Mouse (Mus musculus) forebrain, embryonic 15.5 days (tissue): ENCODE measurements around the gene Mybl2. TPM values are rescaled to one million over a fixed set of nuclear protein-coding genes. Genes with fewer than 3 reads are reported as not detected.
A peak's percentile ranks its signal among the peaks of the same experiment; 100 is the strongest.

Experiments used
- ATAC-seq: fragments of 200-750 bp; cut with Nextera tagmentation; replicated peaks from 2 replicates; pipeline ENCODE4 v1.8.0; 2017; ENCODE audit warnings: mild to moderate bottlenecking, moderate TSS enrichment, moderate library complexity
- H3K27ac ChIP-seq: fragments of 300-500 bp; sonication (generic); replicated peaks from 2 replicates; pipeline ENCODE4 v1.5.1; 2015; ENCODE audit warnings: mild to moderate bottlenecking, inconsistent platforms
- H3K27me3 ChIP-seq: fragments of 300-500 bp; sonication (generic); 2 replicates; pipeline ENCODE4 v1.6.1; 2015; ENCODE audit warnings: inconsistent platforms
- H3K36me3 ChIP-seq: fragments of 300-500 bp; sonication (generic); 2 replicates; pipeline ENCODE4 v1.6.1; 2015; ENCODE audit warnings: mild to moderate bottlenecking, inconsistent platforms
- H3K4me1 ChIP-seq: fragments of 300-500 bp; sonication (generic); 2 replicates; pipeline ENCODE4 v1.6.1; 2015; ENCODE audit warnings: inconsistent platforms
- H3K4me2 ChIP-seq: fragments of 300-500 bp; sonication (generic); replicated peaks from 2 replicates; pipeline ENCODE4 v1.6.1; 2015; ENCODE audit warnings: mild to moderate bottlenecking, inconsistent platforms
- H3K4me3 ChIP-seq: fragments of 300-500 bp; sonication (generic); 2 replicates; pipeline ENCODE4 v1.5.1; 2015; ENCODE audit warnings: mild to moderate bottlenecking, inconsistent platforms
- H3K9ac ChIP-seq: fragments of 300-500 bp; sonication (generic); replicated peaks from 2 replicates; pipeline ENCODE4 v1.6.1; 2015; ENCODE audit warnings: mild to moderate bottlenecking, inconsistent platforms
- H3K9me3 ChIP-seq: fragments of 300-500 bp; sonication (generic); 2 replicates; pipeline ENCODE4 v1.6.1; 2016; ENCODE audit warnings: inconsistent platforms
- WGBS: fragments of 180-500 bp; shearing (Covaris S2); methylation state at CpG from one replicate; pipeline ENCODE4 v1.1.7; 2015; ENCODE audit warnings: mixed read lengths; 5-methylcytosine and 5-hydroxymethylcytosine counted together
- polyA plus RNA-seq: library from polyadenylated mRNA; unstranded; fragments of >200 nt; fragmentation: Nextera tagmentation; extraction: Ambion mirVana; gene quantifications from 2 replicates; pipeline ENCODE4 v1.2.1, GENCODE M21; 2015

The Mybl2 gene
- polyA plus RNA-seq, 1 experiment from 2014 or later, result 11.8 TPM

DNA sequence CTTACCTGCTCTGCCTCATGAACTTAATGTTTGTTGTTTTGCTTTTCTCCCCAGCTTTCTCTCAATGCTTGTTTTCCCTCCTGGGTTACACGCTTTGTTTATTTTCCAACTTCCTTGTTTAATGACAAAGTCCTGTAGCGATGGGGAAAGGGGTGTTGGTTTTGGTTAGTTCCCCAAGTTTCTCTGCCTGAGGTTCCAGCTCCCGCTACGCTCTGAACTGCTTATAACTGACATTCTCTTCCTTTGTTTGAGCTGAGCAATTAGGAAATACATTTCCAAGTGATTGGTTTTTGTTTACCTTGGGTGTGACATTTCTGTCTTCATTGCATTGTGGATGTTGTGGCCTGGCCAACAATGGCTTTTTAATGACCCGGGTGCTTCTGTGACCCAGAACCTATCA is 46.1 kb downstream of the Mybl2 start:
- 42% methylated on average over 5 of the region's 5 CpGs for WGBS
- H3K27me3 ChIP-seq, result peaks cover 9% of the 10 kb centered on the region; the same call in 1 of the 2 replicates
- no peak overlapping the region for H3K4me2 ChIP-seq
- H3K27ac ChIP-seq, result no peak overlapping the region
- no peak overlapping the region for H3K9ac ChIP-seq
- peaks cover 11% of the 10 kb centered on the region for H3K4me1 ChIP-seq
- ATAC-seq, result no peak
- no peaks in the 10 kb centered on the region for H3K9me3 ChIP-seq
- no peak overlapping the region for H3K4me3 ChIP-seq
- H3K36me3 ChIP-seq, result no peaks in the 10 kb centered on the region

DNA sequence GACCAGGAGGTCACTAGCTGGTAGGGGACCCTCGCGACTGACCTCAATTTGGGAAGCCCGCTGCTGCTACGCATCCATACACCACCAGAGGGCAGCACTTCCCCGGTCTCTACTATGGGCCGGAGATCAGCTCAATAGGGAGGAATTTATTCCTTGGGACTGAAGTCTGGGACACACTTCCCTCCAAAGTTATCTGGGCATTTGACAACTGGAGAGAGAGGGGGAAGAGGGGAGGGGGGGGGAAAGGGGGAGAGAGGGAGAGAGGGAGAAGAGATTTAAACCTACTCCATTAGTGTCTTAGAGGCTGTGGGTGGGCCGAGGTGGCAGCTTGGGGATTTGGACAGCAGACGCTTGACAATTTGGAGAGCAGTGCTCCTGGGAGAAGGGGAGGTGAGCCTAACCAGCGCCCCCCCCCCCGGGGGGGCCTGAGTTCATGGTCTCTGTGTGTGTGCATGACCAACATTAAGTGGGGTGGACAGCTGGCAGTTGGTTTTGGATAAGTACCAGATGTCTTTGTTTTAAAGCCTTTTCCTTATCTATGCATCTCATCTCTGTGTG is 47.2 kb downstream of the Mybl2 start:
- H3K36me3 ChIP-seq, result no peaks in the 10 kb centered on the region
- H3K4me2 ChIP-seq, result no peak overlapping the region
- H3K27ac ChIP-seq, result no peak overlapping the region
- H3K9ac ChIP-seq, result no peak overlapping the region
- H3K4me1 ChIP-seq, result peaks cover 11% of the 10 kb centered on the region
- H3K4me3 ChIP-seq, result no peak overlapping the region
- WGBS, result 5% methylated on average over 10 of the region's 10 CpGs
- H3K27me3 ChIP-seq, result peaks cover 9% of the 10 kb centered on the region; the same call in 1 of the 2 replicates
- ATAC-seq, result 0 out of 2 replicates have a peak, but pooled peaks have one; percentile 27
- no peaks in the 10 kb centered on the region for H3K9me3 ChIP-seq

DNA sequence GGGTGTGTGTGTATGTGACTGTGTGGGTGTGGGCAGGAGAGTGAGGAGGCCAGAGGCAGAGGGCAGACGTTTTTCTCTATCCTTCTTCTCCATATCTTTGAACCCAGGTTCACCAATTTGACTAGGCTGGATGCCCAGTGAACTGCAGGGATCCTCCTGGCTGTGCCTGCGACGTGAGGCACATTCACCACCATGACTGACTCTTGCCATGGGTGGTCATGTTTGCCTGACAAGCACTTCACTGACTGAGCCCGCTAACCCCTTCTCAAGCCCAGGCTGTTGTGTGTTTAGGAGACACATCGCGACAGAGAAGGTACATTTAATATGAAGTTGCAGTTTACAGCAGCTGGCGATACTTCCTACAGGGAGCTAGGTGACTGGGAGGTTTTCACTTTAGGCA is 47.7 kb downstream of the Mybl2 start:
- Histone ChIP-seq H3K9ac (no peak overlapping the region), H3K4me1 (peaks cover 11% of the 10 kb centered on the region), H3K4me2 (no peak overlapping the region), H3K4me3 (no peak overlapping the region), H3K27ac (no peak overlapping the region), H3K9me3 (no peaks in the 10 kb centered on the region), H3K27me3 (peaks cover 9% of the 10 kb centered on the region; the same call in 1 of the 2 replicates), H3K36me3 (no peaks in the 10 kb centered on the region)
- 59% methylated on average over 7 of the region's 7 CpGs for WGBS
- ATAC-seq, result no peak

DNA sequence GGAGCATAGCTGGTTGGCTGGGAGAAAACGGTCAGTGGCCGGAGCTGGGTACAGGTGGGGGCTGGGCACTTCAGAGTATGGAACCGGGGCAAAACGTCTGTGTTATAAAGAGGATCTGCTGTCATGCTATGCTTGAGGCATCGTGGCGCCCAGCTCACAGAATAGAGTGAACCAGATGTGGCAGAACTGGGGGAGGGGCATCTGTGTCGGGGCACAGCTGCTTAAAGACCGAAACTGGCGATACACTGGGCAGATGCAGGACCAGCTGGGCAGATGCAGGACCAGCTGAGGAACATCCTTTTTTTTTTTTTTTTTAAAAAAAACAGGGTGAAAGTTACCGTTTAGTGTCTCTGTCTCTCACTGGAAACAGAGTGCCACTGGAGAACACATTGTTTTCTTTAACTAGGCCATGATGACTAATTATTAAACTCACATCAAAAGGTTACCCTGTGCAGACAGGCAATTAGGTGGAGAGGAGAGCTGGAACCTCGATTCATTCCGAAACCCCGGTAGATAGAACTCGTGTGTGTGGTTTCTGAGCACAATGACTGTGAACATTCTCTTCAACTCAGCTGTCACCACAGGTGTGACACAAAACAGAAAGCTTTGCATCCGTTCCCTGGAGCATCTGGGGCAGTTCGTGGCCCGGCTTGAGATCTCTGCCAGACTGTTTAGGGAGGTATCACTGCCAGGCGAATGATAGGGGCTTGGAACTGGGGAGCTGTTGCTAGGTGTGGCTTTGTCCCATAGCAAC is 48.6 kb downstream of the Mybl2 start:
- Histone ChIP-seq H3K4me1 (peaks cover 12% of the 10 kb centered on the region), H3K36me3 (no peaks in the 10 kb centered on the region), H3K9ac (no peak overlapping the region), H3K4me3 (no peak overlapping the region), H3K27me3 (peaks cover 9% of the 10 kb centered on the region; the same call in 1 of the 2 replicates), H3K4me2 (no peak overlapping the region), H3K27ac (no peak overlapping the region), H3K9me3 (no peaks in the 10 kb centered on the region)
- 51% methylated on average over 18 of the region's 18 CpGs for WGBS
- no peak for ATAC-seq

DNA sequence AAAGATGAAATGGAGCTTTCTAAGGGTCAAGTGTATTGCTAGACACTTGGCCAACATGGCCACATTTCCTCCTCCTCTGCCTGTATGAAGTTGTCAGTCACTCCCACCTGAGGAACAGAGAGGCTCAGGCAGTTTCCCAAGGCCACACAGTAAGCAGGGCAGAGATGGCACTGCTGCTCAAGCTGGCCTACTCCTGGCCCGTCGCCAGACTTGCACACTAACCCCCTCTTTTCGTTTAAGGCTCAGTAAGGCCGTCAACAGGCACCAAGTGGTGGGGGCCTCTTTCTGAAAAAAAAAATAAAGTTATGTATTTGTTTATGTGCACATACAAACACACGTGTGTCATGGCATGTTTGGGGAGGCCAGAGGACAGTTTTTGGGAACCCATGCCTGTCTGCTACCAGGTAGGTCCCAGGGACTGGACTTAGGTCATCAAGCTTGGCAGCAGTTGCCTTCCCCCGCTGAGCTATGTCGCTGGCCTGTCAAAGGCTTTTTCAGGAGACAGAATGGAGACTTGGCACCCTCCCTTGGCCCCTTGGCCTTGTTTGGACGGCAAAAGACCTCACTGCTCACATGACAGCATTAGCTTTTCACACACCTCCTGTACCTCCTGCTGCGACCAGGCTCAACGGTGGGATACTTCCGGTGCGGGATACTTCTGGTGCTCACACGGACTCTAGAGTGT is 49.7 kb downstream of the Mybl2 start:
- Histone ChIP-seq H3K4me3 (no peak overlapping the region), H3K27me3 (peaks cover 9% of the 10 kb centered on the region; the same call in 1 of the 2 replicates), H3K4me1 (peaks cover 19% of the 10 kb centered on the region), H3K9ac (no peak overlapping the region), H3K27ac (no peak overlapping the region), H3K9me3 (no peaks in the 10 kb centered on the region), H3K36me3 (no peaks in the 10 kb centered on the region), H3K4me2 (no peak overlapping the region)
- ATAC-seq, result no peak
- WGBS, result 61% methylated on average over 13 of the region's 13 CpGs

DNA sequence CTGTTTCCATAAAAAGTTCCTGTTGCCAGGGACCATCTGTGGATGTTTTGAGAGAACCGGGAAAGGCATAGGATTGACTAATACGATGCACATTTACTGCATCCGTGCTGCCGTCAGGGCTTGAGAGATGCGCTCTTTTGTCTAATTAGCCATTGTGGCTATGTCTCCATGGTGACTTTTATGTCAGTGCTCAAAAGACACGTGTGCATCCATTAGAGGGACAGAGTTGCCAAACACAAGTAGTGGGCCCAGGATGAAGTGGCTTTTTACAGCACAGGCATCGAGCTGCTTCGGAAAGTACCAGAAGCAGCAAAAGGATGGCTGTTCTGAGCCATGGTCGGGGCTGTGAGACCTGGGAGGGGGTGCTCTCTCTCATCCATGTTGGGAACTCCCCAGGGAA is 53.9 kb downstream of the Mybl2 start:
- Histone ChIP-seq H3K27me3 (no peaks in the 10 kb centered on the region), H3K36me3 (no peaks in the 10 kb centered on the region), H3K27ac (no peak overlapping the region; the same call in 1 of the 2 replicates), H3K4me2 (no peak overlapping the region), H3K9me3 (no peaks in the 10 kb centered on the region), H3K4me3 (no peak overlapping the region), H3K9ac (no peak overlapping the region), H3K4me1 (peaks cover 30% of the 10 kb centered on the region)
- WGBS, result 30% methylated on average over 9 of the region's 9 CpGs
- ATAC-seq, result 0 out of 2 replicates have a peak, but pooled peaks have one; percentile 6

DNA sequence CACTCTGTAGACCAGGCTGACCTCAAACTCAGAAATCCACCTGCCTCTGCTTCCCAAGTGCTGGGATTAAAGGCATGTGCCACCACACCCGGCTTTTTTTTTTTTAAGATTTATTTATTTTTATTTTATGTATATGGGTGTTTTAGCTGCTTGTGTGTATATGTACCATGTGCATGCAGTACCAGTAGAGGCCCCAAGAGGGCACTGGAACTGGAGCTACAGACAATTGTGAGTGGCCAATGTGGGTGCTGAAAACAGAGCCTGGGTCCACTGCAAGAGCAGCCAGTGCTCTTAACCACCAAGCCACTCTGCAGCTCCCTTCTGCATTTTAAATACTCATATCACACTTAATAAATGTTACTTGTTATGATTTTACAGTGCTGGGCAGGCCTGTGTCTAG is 56.2 kb downstream of the Mybl2 start:
- Histone ChIP-seq H3K9me3 (no peaks in the 10 kb centered on the region), H3K4me1 (peaks cover 25% of the 10 kb centered on the region), H3K4me2 (no peak overlapping the region), H3K36me3 (no peaks in the 10 kb centered on the region), H3K27ac (peak overlapping the region; percentile 74; the same call in 1 of the 2 replicates), H3K4me3 (no peak overlapping the region), H3K9ac (no peak overlapping the region), H3K27me3 (no peaks in the 10 kb centered on the region)
- WGBS, result 100% methylated on average over 1 of the region's 1 CpGs
- ATAC-seq, result no peak

DNA sequence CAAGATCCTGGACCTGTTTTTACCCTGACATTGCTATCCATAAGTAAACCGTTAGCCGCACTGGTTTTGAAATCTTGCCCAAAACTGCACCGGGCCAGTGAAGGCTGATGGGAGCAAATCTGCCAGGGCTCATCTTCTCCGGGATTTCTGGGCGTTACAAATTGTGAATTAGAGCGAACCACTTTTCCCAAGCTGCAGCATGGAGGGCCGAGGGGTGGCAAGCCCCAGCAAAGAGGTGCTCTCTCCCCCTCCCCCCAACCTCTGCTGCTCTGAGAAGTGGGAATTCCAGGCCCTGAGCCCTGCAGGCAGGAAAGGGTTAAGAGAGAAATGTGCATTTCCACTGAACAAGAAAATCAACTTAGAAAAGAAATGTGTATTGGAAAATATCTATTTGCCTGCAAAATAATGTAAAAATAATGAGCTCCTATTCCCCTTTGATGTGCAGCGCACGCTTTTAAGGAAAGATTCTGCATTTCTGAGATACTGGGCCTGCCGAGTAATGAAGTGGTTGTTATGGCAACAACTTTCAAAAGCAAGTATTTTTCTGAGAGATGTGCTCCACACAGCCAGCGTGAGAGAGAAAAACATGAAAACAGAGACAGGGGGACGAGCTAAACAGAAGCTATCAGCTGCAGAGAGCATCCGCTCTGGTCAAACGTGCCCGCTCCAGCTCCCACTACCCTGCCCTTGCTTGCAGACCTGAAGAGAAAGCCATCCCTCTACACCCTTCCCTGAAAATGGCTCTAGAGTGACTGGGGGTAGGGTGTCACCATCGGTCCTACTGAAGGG is 57.1 kb downstream of the Mybl2 start:
- peak overlapping the region; percentile 83 for H3K27ac ChIP-seq
- H3K27me3 ChIP-seq, result no peaks in the 10 kb centered on the region
- H3K36me3 ChIP-seq, result no peaks in the 10 kb centered on the region
- ATAC-seq, result peak; percentile 68
- H3K4me2 ChIP-seq, result peak overlapping the region; percentile 27; the same call in 1 of the 2 replicates
- no peak overlapping the region for H3K9ac ChIP-seq
- 11% methylated on average over 16 of the region's 16 CpGs for WGBS
- H3K4me1 ChIP-seq, result peaks cover 25% of the 10 kb centered on the region
- no peaks in the 10 kb centered on the region for H3K9me3 ChIP-seq
- H3K4me3 ChIP-seq, result no peak overlapping the region

DNA sequence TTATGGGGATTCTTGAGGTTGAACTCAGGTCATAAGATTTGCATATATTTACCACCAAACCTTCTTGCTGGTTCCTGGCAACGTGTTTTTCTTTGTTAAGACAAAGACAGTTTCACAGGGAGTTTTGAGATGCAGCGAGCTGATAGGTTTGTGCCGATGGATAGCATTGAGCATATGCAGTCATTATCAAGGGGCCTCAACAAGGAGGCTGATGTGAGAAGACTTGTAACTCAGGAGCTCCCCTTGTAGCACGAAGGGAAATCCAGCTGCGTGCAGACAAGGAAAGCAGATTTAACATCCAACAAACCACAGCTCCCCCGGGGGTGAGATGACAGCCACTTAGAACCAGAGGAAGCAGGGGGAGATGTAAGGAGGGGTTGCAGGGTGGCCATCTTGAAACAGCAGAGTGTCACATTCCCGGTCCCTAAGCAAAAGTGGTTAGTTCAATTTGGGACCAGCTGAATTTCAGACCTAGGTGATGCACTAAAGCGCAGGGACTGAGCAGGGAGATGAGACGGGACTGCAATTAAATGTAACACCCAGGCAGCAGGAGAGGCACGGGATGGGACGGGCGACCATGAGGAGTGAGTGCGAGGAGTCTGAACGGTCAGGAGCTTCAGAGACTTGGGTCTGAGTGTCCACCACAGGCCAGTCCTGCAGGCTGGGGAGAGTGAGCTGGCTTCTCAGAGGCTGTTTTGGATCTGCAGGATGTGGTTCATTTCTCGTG is 66.3 kb downstream of the Mybl2 start:
- no peaks in the 10 kb centered on the region for H3K36me3 ChIP-seq
- no peak for ATAC-seq
- no peaks in the 10 kb centered on the region for H3K9me3 ChIP-seq
- H3K9ac ChIP-seq, result no peak overlapping the region
- 65% methylated on average over 15 of the region's 15 CpGs for WGBS
- peaks cover 5% of the 10 kb centered on the region; the same call in 1 of the 2 replicates for H3K27me3 ChIP-seq
- peaks cover 10% of the 10 kb centered on the region for H3K4me1 ChIP-seq
- H3K4me2 ChIP-seq, result no peak overlapping the region
- no peak overlapping the region for H3K4me3 ChIP-seq
- no peak overlapping the region for H3K27ac ChIP-seq

DNA sequence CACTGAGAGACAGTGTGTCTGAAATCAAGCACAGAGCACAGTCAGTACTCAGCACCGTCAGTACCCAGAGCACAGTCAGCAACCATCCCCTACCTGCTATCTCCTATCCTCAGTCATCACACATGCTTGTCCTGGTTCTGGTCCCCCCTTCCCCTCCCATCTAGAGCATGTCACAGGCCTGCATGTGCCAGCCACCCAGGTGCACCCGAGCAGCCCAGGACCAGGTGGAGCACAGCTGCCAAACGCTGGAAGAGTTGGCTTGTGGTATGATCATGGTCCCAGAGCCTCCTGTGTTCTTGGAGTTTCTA is 66.8 kb downstream of the Mybl2 start:
- Histone ChIP-seq H3K27me3 (peaks cover 5% of the 10 kb centered on the region; the same call in 1 of the 2 replicates), H3K27ac (no peak overlapping the region), H3K9ac (no peak overlapping the region), H3K9me3 (no peaks in the 10 kb centered on the region), H3K4me1 (peaks cover 10% of the 10 kb centered on the region), H3K4me2 (no peak overlapping the region), H3K36me3 (no peaks in the 10 kb centered on the region), H3K4me3 (no peak overlapping the region)
- no peak for ATAC-seq
- 93% methylated on average over 3 of the region's 3 CpGs for WGBS

DNA sequence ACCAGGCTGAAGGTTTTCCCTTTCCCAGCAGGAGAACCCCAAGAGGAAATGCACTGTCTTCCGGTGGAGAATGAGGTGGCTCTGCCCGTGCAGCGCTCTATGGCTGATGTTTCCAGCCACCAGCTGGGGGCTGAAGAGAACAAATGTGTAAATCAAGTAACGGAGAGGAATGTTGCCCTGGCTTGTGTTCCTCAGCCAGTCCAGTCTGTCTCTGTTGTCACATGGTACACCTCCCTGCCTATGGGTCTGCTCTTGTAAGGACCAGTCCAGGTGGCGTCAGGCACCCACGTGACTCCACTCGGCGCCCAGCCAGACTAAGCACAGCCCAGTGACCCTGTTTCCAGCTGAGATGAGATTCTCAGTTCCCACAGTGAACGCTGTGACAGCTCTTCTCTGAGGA is 67.8 kb downstream of the Mybl2 start:
- Histone ChIP-seq H3K27ac (0 out of 2 replicates have a peak overlapping the region, but pooled peaks have one; percentile 2), H3K9me3 (no peaks in the 10 kb centered on the region), H3K4me2 (peak overlapping the region; percentile 12; the same call in 1 of the 2 replicates), H3K36me3 (no peaks in the 10 kb centered on the region), H3K9ac (no peak overlapping the region), H3K27me3 (peaks cover 5% of the 10 kb centered on the region; the same call in 1 of the 2 replicates), H3K4me3 (no peak overlapping the region), H3K4me1 (peaks cover 10% of the 10 kb centered on the region)
- WGBS, result 28% methylated on average over 9 of the region's 9 CpGs
- ATAC-seq, result peak; percentile 66; the same call in 1 of the 2 replicates
